Mouse (Mus musculus): ENCODE measurements around the gene Cd151. TPM values are rescaled to one million over a fixed set of nuclear protein-coding genes. Genes with fewer than 3 reads are reported as not detected.
A peak's percentile ranks its signal among the peaks of the same experiment; 100 is the strongest.

Gene Cd151
- total and polyA plus RNA-seq, 2 experiments: 51.9 to 103 TPM

- H3K4me3 ChIP-seq (ENCODE audit: insufficient read depth, low read depth, low read length): no peak overlapping the region
- TF ChIP-seq POLR2A (IDR thresholded peaks at IDR 0.05; ENCODE audit: extremely low read depth, insufficient read depth, low read length) (no peak), CTCF (IDR thresholded peaks at IDR 0.05; ENCODE audit: low read depth, low read length) (no peak)
- no peak for DNase-seq (ENCODE audit: extremely low read depth, low read depth, low spot score)
- peaks cover 39% of the 10 kb centered on the region for H3K79me2 ChIP-seq (ENCODE audit: control insufficient read depth, insufficient read depth, low read length)
- H3K27me3 ChIP-seq (ENCODE audit: control insufficient read depth, insufficient read depth, low read length): no peaks in the 10 kb centered on the region
- H3K36me3 ChIP-seq (ENCODE audit: control insufficient read depth, insufficient read depth, low read length): no peaks in the 10 kb centered on the region
- H3K27ac ChIP-seq (replicated peaks; ENCODE audit: insufficient read depth, low read depth, low read length): 0 out of 2 replicates have a peak overlapping the region, but pooled peaks have one; percentile 92
- H3K4me1 ChIP-seq (ENCODE audit: control insufficient read depth, insufficient read depth, low read length): peaks cover 30% of the 10 kb centered on the region
- H3K9ac ChIP-seq (ENCODE audit: low read depth, low read length): 0 out of 2 replicates have a peak overlapping the region, but pooled peaks have one; percentile 6
- WGBS: 55% methylated on average over 5 of the region's 5 CpGs
Observed at GRCm38 (mm10) chr7:141478270-141478748, 11.1 kb downstream of the Cd151 start.

DNA sequence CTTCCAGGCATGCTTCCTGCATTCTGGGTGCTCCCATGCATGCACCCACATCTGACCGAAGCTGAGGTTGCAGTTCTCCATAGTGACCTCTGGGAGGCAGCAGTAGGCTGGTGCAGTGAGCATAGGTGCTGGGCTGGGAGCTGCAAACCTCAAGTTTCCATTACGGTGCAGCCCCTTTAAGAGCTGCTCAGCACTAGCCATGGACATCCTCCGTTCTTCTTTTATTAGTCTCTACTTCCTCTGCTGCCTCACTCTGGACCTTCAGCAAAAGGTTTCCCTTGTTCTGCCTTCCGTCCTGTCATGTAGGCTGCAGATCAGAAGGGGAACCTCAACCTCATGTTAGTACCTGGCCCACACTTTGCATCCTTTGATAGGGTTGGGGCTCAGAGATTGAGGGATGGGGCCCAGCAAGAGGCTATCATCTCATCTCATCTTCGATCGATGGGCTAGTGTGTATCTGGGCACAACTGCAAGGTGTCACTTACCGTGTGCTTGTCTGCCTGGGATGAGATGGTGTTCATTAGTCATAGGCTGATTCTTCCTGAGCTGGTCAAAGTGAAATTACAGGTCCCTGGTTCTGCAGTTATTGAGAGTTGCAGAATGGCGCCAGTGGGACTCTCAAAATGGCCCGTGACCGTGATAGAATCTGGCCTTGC, 13.8 kb downstream of the Cd151 start:
- TF ChIP-seq CTCF (IDR thresholded peaks at IDR 0.05; ENCODE audit: low read depth, low read length) (peak; percentile 99), POLR2A (IDR thresholded peaks at IDR 0.05; ENCODE audit: extremely low read depth, insufficient read depth, low read length) (no peak)
- H3K9ac ChIP-seq (ENCODE audit: low read depth, low read length): no peak overlapping the region
- 20% methylated on average over 10 of the region's 10 CpGs for WGBS
- peaks cover 29% of the 10 kb centered on the region for H3K79me2 ChIP-seq (ENCODE audit: control insufficient read depth, insufficient read depth, low read length)
- DNase-seq (ENCODE audit: extremely low read depth, low read depth, low spot score): peak; percentile 61
- H3K4me3 ChIP-seq (ENCODE audit: insufficient read depth, low read depth, low read length): no peak overlapping the region
- peaks cover 18% of the 10 kb centered on the region for H3K4me1 ChIP-seq (ENCODE audit: control insufficient read depth, insufficient read depth, low read length)
- H3K27me3 ChIP-seq (ENCODE audit: control insufficient read depth, insufficient read depth, low read length): no peaks in the 10 kb centered on the region
- peaks cover 3% of the 10 kb centered on the region; the same call in 1 of the 2 replicates for H3K36me3 ChIP-seq (ENCODE audit: control insufficient read depth, insufficient read depth, low read length)
- no peak overlapping the region for H3K27ac ChIP-seq (replicated peaks; ENCODE audit: insufficient read depth, low read depth, low read length)

DNA sequence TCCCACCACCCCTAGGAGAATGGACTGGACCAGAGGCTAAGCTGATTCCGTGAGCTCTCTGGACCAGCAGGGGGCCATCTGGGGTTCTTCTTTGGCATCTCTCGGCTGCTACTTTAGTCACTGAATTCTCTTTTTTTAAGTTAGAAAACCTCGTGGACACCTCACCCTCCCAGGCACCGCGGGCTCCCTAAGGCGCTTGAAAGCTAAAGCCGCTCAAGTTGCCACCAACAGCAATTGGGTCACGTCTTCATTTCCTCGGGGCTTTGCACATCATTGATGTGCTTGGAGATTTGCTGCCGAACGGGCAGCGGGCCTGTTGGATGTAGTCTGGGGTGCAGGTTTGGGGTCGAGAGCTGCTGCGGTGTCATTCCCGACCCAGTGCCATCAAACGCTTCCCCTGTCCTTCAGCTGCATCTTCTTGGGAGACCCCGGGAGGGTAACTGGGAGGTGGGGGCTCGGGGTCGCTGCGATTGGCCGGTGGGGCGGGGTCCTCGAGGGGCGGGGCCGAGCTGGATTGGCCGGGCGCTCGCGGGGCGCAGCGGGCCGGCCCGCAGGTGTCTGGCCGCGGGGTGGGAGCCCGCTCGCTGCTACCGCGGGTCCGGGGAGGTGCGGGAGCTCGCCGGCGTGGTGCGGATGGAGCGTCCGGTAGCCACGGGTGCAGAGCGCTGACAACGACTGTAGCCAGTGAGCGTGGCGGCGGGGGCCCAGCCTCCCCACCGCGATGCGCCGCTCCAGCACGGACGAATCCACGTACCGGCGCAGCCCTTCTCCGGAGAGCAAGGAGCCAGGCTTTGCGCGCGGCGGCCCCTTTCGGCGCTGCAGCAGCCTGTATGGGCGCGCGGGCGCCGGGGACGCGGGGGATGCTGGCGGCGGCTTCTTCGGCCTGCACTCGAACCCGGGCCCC, 14.6 kb downstream of the Cd151 start:
- TF ChIP-seq POLR2A (IDR thresholded peaks at IDR 0.05; ENCODE audit: extremely low read depth, insufficient read depth, low read length) (no peak), CTCF (IDR thresholded peaks at IDR 0.05; ENCODE audit: low read depth, low read length) (peak; percentile 33; the same call in 1 of the 2 replicates)
- WGBS: 20% methylated on average over 81 of the region's 81 CpGs
- no peaks in the 10 kb centered on the region for H3K27me3 ChIP-seq (ENCODE audit: control insufficient read depth, insufficient read depth, low read length)
- H3K4me1 ChIP-seq (ENCODE audit: control insufficient read depth, insufficient read depth, low read length): peaks cover 18% of the 10 kb centered on the region
- H3K27ac ChIP-seq (replicated peaks; ENCODE audit: insufficient read depth, low read depth, low read length): no peak overlapping the region
- H3K4me3 ChIP-seq (ENCODE audit: insufficient read depth, low read depth, low read length): peak overlapping the region; percentile 30; the same call in 1 of the 2 replicates
- peak overlapping the region; percentile 30 for H3K9ac ChIP-seq (ENCODE audit: low read depth, low read length)
- peaks cover 29% of the 10 kb centered on the region for H3K79me2 ChIP-seq (ENCODE audit: control insufficient read depth, insufficient read depth, low read length)
- DNase-seq (ENCODE audit: extremely low read depth, low read depth, low spot score): no peak
- peaks cover 8% of the 10 kb centered on the region for H3K36me3 ChIP-seq (ENCODE audit: control insufficient read depth, insufficient read depth, low read length)

GRCm38 (mm10) chr7:141482531-141483024, 15.4 kb downstream of the Cd151 start:
- Histone ChIP-seq H3K79me2 (ENCODE audit: control insufficient read depth, insufficient read depth, low read length) (peaks cover 25% of the 10 kb centered on the region), H3K27ac (replicated peaks; ENCODE audit: insufficient read depth, low read depth, low read length) (no peak overlapping the region), H3K4me1 (ENCODE audit: control insufficient read depth, insufficient read depth, low read length) (peaks cover 13% of the 10 kb centered on the region), H3K4me3 (ENCODE audit: insufficient read depth, low read depth, low read length) (no peak overlapping the region), H3K9ac (ENCODE audit: low read depth, low read length) (no peak overlapping the region), H3K36me3 (ENCODE audit: control insufficient read depth, insufficient read depth, low read length) (peaks cover 10% of the 10 kb centered on the region), H3K27me3 (ENCODE audit: control insufficient read depth, insufficient read depth, low read length) (no peaks in the 10 kb centered on the region)
- 79% methylated on average over 11 of the region's 11 CpGs for WGBS
- DNase-seq (ENCODE audit: extremely low read depth, low read depth, low spot score): no peak
- TF ChIP-seq CTCF (IDR thresholded peaks at IDR 0.05; ENCODE audit: low read depth, low read length) (no peak), POLR2A (IDR thresholded peaks at IDR 0.05; ENCODE audit: extremely low read depth, insufficient read depth, low read length) (no peak)

DNA sequence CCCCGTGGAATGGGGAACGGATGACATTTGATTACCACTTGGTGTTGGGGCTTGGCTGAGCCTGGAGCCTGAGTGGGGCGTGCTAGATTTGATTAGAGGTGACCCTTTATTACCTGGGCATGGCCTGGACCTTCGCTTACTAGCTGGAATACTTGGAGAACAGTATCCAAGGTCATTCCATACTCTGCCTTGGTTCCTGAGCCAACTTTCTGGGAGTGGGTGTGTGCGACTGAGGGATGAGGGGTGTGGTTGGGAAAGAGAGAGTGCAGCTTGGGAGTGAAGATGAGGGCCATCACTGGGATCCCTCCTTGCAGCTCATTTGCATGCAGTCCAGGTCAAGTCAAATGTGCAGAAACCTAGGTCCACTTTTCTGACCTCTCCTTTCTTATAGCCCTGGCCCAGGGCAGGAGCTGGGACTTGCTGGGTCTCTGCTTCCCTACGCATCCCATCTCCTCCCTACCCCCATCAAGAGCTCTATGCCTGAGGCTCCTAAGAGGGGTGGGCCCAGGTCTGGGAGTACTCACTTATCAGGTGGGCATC, 16.0 kb downstream of the Cd151 start:
- TF ChIP-seq POLR2A (IDR thresholded peaks at IDR 0.05; ENCODE audit: extremely low read depth, insufficient read depth, low read length) (no peak), CTCF (IDR thresholded peaks at IDR 0.05; ENCODE audit: low read depth, low read length) (no peak)
- peaks cover 10% of the 10 kb centered on the region for H3K4me1 ChIP-seq (ENCODE audit: control insufficient read depth, insufficient read depth, low read length)
- WGBS: 81% methylated on average over 6 of the region's 6 CpGs
- no peak overlapping the region for H3K9ac ChIP-seq (ENCODE audit: low read depth, low read length)
- no peak overlapping the region for H3K4me3 ChIP-seq (ENCODE audit: insufficient read depth, low read depth, low read length)
- H3K27ac ChIP-seq (replicated peaks; ENCODE audit: insufficient read depth, low read depth, low read length): no peak overlapping the region
- H3K79me2 ChIP-seq (ENCODE audit: control insufficient read depth, insufficient read depth, low read length): peaks cover 19% of the 10 kb centered on the region
- peaks cover 10% of the 10 kb centered on the region for H3K36me3 ChIP-seq (ENCODE audit: control insufficient read depth, insufficient read depth, low read length)
- DNase-seq (ENCODE audit: extremely low read depth, low read depth, low spot score): no peak
- H3K27me3 ChIP-seq (ENCODE audit: control insufficient read depth, insufficient read depth, low read length): no peaks in the 10 kb centered on the region
